Mouse (Mus musculus) bone marrow macrophage, adult 2 months (primary cell): Measurements from ENCODE around the gene Pla2r1.

Experiments
- CTCF ChIP-seq: IDR thresholded peaks from 2 replicates; pipeline ENCODE4 v1.5.1; 2012; ENCODE audit warnings: low read depth, mild to moderate bottlenecking, low read length, moderate library complexity
- POLR2A ChIP-seq: IDR thresholded peaks from 2 replicates; pipeline ENCODE4 v1.6.1; 2012; ENCODE audit warnings: mild to moderate bottlenecking, low read depth, low read length, borderline replicate concordance

GRCm38 (mm10) chr2:60443279-60443678, 109.8 kb downstream of the Pla2r1 start:
- TF ChIP-seq CTCF: no peak
- TF ChIP-seq POLR2A: no peak
